Mouse (Mus musculus) cerebellum, adult 8-10 months (tissue): ENCODE results near the gene Gm21028.
"Not testable (repeated sequence)": the region's sequence is repeated elsewhere in the genome, so short reads cannot be mapped to it uniquely, and the experiment has no call there.

Source experiments
- DNase-seq: peaks from one replicate; pipeline ENCODE4 v3.0.0; 2022

Gm21028 gene

GRCm38 (mm10) chr7:42578488-42578887 is at the start of gene Gm21028:
Gm21028 (minus strand) TSS chr7:42578588.
- DNase-seq = no peak

GRCm38 (mm10) chr7:42595666-42596065 is 17.3 kb upstream of the Gm21028 start:
- not testable (repeated sequence) for DNase-seq

- not testable (repeated sequence) for DNase-seq
Observed at GRCm38 (mm10) chr7:42592413-42592812, 14.0 kb upstream of the Gm21028 start, which contains the start of gene Zfp977. Zfp977 (minus strand) TSS chr7:42592547.

- not testable (repeated sequence) for DNase-seq
Observed at GRCm38 (mm10) chr7:42591311-42591710, 12.9 kb upstream of the Gm21028 start.

GRCm38 (mm10) chr7:42551766-42552165 is 26.6 kb downstream of the Gm21028 start:
- DNase-seq = no peak
